Mouse (Mus musculus): Measurements from ENCODE around the gene Glp1r. TPM values are rescaled to one million over a fixed set of nuclear protein-coding genes. Genes with fewer than 3 reads are reported as not detected.
A peak's percentile ranks its signal among the peaks of the same experiment; 100 is the strongest.

Gene Glp1r
- 4.7 and 6.1 TPM in 2 replicates for polyA plus RNA-seq (2014; fragmentation: Nextera tagmentation; extraction: Ambion mirVana)

- peaks cover 31% of the 10 kb centered on the region; the same call in 1 of the 2 replicates for H3K27me3 ChIP-seq (ENCODE audit: insufficient read depth, low read length)
Observed at GRCm38 (mm10) chr17:30901627-30902026, at the start of gene Glp1r. Gene Glp1r, plus strand, starts transcription at chr17:30901817.

GRCm38 (mm10) chr17:30852345-30852744 lies 49.3 kb upstream of the Glp1r start:
- no peaks in the 10 kb centered on the region for H3K4me1 ChIP-seq (ENCODE audit: insufficient read depth)
- H3K4me3 ChIP-seq (ENCODE audit: low read depth, low read length): no peak overlapping the region
- H3K36me3 ChIP-seq (ENCODE audit: insufficient read depth): no peaks in the 10 kb centered on the region
- no peak for DNase-seq
- no peaks in the 10 kb centered on the region for H3K9me3 ChIP-seq (ENCODE audit: low read depth, low read length)
- no peak for TF ChIP-seq CTCF (IDR thresholded peaks at IDR 0.05; ENCODE audit: low read depth)
- no peak overlapping the region for H3K4me2 ChIP-seq
- no peaks in the 10 kb centered on the region for H3K27me3 ChIP-seq (ENCODE audit: insufficient read depth, low read length)
- ATAC-seq (ENCODE audit: insufficient read depth): no peak
- H3K27ac ChIP-seq (ENCODE audit: low read depth): no peak overlapping the region
- H3K9ac ChIP-seq: no peak overlapping the region

More at GRCm38 (mm10) chr17:30901627-30902026, at the start of gene Glp1r:
- ATAC-seq (ENCODE audit: insufficient read depth): no peak
- peak; percentile 40 for DNase-seq
- Histone ChIP-seq H3K9ac (peak within 1 kb of the TSS; percentile 47), H3K27ac (ENCODE audit: low read depth) (no peak within 1 kb of the TSS), H3K4me1 (ENCODE audit: insufficient read depth) (no peaks in the 10 kb centered on the region), H3K4me3 (ENCODE audit: low read depth, low read length) (peak within 1 kb of the TSS; percentile 45), H3K4me2 (peak within 1 kb of the TSS; percentile 82), H3K9me3 (ENCODE audit: low read depth, low read length) (no peaks in the 10 kb centered on the region), H3K36me3 (ENCODE audit: insufficient read depth) (no peaks in the 10 kb centered on the region)
- WGBS: 1% methylated on average over 37 of the region's 37 CpGs
- no peak for TF ChIP-seq CTCF (IDR thresholded peaks at IDR 0.05; ENCODE audit: low read depth)

DNA sequence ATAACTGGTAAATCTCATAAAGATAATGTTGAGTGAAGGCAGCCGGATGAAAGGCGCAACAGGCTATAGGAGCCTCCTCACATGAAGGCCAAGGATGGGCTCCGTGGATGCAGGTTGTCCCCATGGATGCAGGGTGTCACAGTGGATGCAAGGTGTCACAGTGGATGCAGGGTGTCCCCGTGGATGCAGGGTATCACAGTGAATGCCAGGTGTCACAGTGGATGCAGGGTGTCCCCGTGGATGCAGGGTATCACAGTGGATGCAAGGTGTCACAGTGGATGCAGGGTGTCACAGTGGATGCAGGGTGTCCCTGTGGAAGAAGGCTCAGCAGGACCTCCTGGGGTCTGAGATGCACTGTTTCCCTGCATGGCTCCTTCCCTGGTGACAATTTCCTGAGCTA lies 44.3 kb upstream of the Glp1r start:
- Histone ChIP-seq H3K36me3 (ENCODE audit: insufficient read depth) (no peaks in the 10 kb centered on the region), H3K27ac (ENCODE audit: low read depth) (no peak overlapping the region), H3K4me3 (ENCODE audit: low read depth, low read length) (no peak overlapping the region), H3K4me2 (no peak overlapping the region), H3K4me1 (ENCODE audit: insufficient read depth) (no peaks in the 10 kb centered on the region), H3K9me3 (ENCODE audit: low read depth, low read length) (no peaks in the 10 kb centered on the region), H3K9ac (no peak overlapping the region), H3K27me3 (ENCODE audit: insufficient read depth, low read length) (no peaks in the 10 kb centered on the region)
- DNase-seq: no peak
- WGBS: 89% methylated on average over 5 of the region's 5 CpGs
- ATAC-seq (ENCODE audit: insufficient read depth): no peak
- no peak for TF ChIP-seq CTCF (IDR thresholded peaks at IDR 0.05; ENCODE audit: low read depth)

DNA sequence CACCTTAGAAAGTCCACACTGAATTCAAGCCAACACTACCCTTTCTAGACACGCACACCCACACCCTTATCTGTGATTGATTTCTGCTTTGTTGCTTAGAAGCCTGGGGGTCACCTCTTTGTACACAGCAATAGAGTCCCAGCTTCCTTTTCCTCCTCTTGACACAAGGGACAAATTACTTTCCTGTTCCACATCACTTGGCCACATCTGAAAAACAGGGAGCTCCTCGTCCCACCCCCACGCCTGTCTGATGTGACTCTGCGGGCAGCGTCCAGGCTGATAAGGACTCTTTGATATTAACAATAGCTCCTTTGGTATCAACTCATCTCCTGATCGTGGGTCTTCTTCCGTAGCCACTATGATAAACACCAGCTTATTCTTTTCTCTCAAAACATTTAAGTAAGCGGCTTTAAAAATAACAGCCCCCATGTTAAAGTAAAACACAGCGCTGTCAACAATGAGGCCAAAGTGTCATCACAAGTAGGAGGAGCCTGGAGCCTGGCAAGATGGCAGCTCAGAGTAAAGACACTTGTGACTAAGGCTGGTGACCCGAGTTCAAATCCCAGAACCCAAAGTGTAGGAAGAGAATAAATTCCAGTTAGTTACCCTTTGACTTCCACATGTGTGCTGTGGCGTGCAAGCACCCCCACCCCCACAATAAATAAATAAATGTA lies 42.9 kb upstream of the Glp1r start:
- no peak overlapping the region for H3K4me3 ChIP-seq (ENCODE audit: low read depth, low read length)
- H3K4me1 ChIP-seq (ENCODE audit: insufficient read depth): no peaks in the 10 kb centered on the region
- no peak overlapping the region for H3K27ac ChIP-seq (ENCODE audit: low read depth)
- no peaks in the 10 kb centered on the region for H3K27me3 ChIP-seq (ENCODE audit: insufficient read depth, low read length)
- no peak overlapping the region for H3K9ac ChIP-seq
- 31% methylated on average over 11 of the region's 11 CpGs for WGBS
- no peaks in the 10 kb centered on the region for H3K36me3 ChIP-seq (ENCODE audit: insufficient read depth)
- peak; percentile 48 for DNase-seq
- ATAC-seq (ENCODE audit: insufficient read depth): no peak
- TF ChIP-seq CTCF (IDR thresholded peaks at IDR 0.05; ENCODE audit: low read depth): no peak
- no peak overlapping the region for H3K4me2 ChIP-seq
- H3K9me3 ChIP-seq (ENCODE audit: low read depth, low read length): no peaks in the 10 kb centered on the region

DNA sequence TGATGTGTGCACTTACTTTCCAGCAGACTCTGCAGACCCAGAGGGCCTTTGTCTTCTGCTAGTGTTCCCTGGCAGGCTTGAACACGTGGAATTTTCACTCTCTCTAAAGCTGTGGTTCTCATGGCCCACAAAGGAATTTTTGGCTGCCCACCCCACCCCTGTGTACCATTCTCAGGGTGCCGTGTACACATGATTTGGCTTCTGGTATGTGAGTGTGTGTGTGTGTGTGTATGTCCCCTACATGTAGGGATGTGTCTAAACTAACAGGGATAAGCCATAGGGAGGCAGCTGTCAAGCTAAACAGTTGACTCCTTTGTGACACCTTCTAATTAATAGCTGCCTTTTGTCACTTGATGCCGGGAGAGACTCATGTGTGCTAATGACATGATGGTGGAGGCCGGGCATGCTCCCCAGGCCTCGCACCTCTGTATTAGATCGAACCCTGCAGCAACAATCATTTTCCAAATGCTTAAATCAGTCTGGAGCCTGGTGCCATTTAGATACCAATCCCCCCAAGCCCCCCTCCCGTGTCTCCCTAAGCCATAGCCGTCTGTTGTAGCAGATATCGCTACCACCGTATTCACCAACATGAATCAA lies 41.5 kb upstream of the Glp1r start:
- no peaks in the 10 kb centered on the region for H3K9me3 ChIP-seq (ENCODE audit: low read depth, low read length)
- H3K4me2 ChIP-seq: no peak overlapping the region
- no peaks in the 10 kb centered on the region for H3K36me3 ChIP-seq (ENCODE audit: insufficient read depth)
- H3K4me1 ChIP-seq (ENCODE audit: insufficient read depth): no peaks in the 10 kb centered on the region
- DNase-seq: no peak
- H3K27ac ChIP-seq (ENCODE audit: low read depth): no peak overlapping the region
- no peak for TF ChIP-seq CTCF (IDR thresholded peaks at IDR 0.05; ENCODE audit: low read depth)
- no peak overlapping the region for H3K9ac ChIP-seq
- no peaks in the 10 kb centered on the region for H3K27me3 ChIP-seq (ENCODE audit: insufficient read depth, low read length)
- ATAC-seq (ENCODE audit: insufficient read depth): 0 out of 2 replicates have a peak, but pooled peaks have one; percentile 8
- H3K4me3 ChIP-seq (ENCODE audit: low read depth, low read length): no peak overlapping the region
- WGBS: 52% methylated on average over 10 of the region's 10 CpGs

GRCm38 (mm10) chr17:30860606-30861005 lies 41.0 kb upstream of the Glp1r start:
- no peak for TF ChIP-seq CTCF (IDR thresholded peaks at IDR 0.05; ENCODE audit: low read depth)
- ATAC-seq (ENCODE audit: insufficient read depth): no peak
- H3K27ac ChIP-seq (ENCODE audit: low read depth): no peak overlapping the region
- no peaks in the 10 kb centered on the region for H3K9me3 ChIP-seq (ENCODE audit: low read depth, low read length)
- no peaks in the 10 kb centered on the region for H3K27me3 ChIP-seq (ENCODE audit: insufficient read depth, low read length)
- peak; percentile 21 for DNase-seq
- H3K9ac ChIP-seq: no peak overlapping the region
- H3K4me3 ChIP-seq (ENCODE audit: low read depth, low read length): no peak overlapping the region
- 44% methylated on average over 7 of the region's 7 CpGs for WGBS
- no peaks in the 10 kb centered on the region for H3K4me1 ChIP-seq (ENCODE audit: insufficient read depth)
- H3K4me2 ChIP-seq: no peak overlapping the region
- H3K36me3 ChIP-seq (ENCODE audit: insufficient read depth): no peaks in the 10 kb centered on the region

DNA sequence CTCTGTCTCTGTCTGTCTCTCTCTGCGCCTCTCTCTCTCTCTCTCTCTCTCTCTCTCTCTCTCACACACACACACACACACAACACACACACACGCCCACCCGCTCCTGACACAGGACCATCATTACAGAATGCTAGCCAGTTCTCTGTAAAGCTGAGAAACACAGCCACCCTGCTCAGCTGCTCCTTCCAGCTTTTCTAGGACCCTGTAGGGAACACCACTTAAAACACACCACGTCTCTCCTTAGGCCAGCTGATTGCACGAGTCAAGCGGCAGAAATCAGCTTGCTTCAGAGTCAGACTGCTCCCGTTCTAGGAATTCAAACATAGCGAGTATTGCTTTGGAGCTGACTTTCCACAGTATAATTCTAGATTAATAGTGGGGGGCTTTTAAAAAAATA lies 35.3 kb upstream of the Glp1r start:
- Histone ChIP-seq H3K36me3 (ENCODE audit: insufficient read depth) (no peaks in the 10 kb centered on the region), H3K4me1 (ENCODE audit: insufficient read depth) (no peaks in the 10 kb centered on the region), H3K27me3 (ENCODE audit: insufficient read depth, low read length) (no peaks in the 10 kb centered on the region), H3K9me3 (ENCODE audit: low read depth, low read length) (no peaks in the 10 kb centered on the region), H3K4me2 (no peak overlapping the region), H3K9ac (no peak overlapping the region), H3K4me3 (ENCODE audit: low read depth, low read length) (no peak overlapping the region), H3K27ac (ENCODE audit: low read depth) (no peak overlapping the region)
- no peak for TF ChIP-seq CTCF (IDR thresholded peaks at IDR 0.05; ENCODE audit: low read depth)
- WGBS: 59% methylated on average over 8 of the region's 8 CpGs
- ATAC-seq (ENCODE audit: insufficient read depth) (no peak), DNase-seq (no peak)
